Mouse (Mus musculus) A20 (cell line): Measurements from ENCODE around the gene Ccdc78.

ENCODE experiments used
- DNase-seq: peaks from one replicate; pipeline ENCODE4 v3.0.0-alpha.2; 2011; ENCODE audit warnings: low read depth, low spot score

The Ccdc78 gene

GRCm38 (mm10) chr17:25810890-25811289 is 24.5 kb downstream of the Ccdc78 start:
- DNase-seq = no peak

GRCm38 (mm10) chr17:25813471-25813870 is 27.1 kb downstream of the Ccdc78 start:
- no peak for DNase-seq

- DNase-seq = no peak
Measured at GRCm38 (mm10) chr17:25817662-25818061, 31.3 kb downstream of the Ccdc78 start.

- no peak for DNase-seq
Measured at GRCm38 (mm10) chr17:25818851-25819780, 32.7 kb downstream of the Ccdc78 start.

- peak; percentile 94 for DNase-seq
Measured at GRCm38 (mm10) chr17:25823452-25823851, 37.1 kb downstream of the Ccdc78 start, which contains the start of gene Wdr24. Gene Wdr24, plus strand, starts transcription at chr17:25823627.

- peak; percentile 83 for DNase-seq
Measured at GRCm38 (mm10) chr17:25824362-25825142, 38.2 kb downstream of the Ccdc78 start.

- no peak for DNase-seq
Measured at GRCm38 (mm10) chr17:25825311-25825710, 38.9 kb downstream of the Ccdc78 start.

- DNase-seq = no peak
Measured at GRCm38 (mm10) chr17:25825984-25826570, 39.7 kb downstream of the Ccdc78 start.

- DNase-seq = no peak
Measured at GRCm38 (mm10) chr17:25827011-25827410, 40.6 kb downstream of the Ccdc78 start.

GRCm38 (mm10) chr17:25827546-25828222 is 41.3 kb downstream of the Ccdc78 start:
- no peak for DNase-seq

- no peak for DNase-seq
Measured at GRCm38 (mm10) chr17:25828223-25828594, 41.8 kb downstream of the Ccdc78 start.

GRCm38 (mm10) chr17:25828712-25829557 is 42.6 kb downstream of the Ccdc78 start, which contains the start of gene Jmjd8:
Gene Jmjd8, plus strand, starts transcription at chr17:25828867.
- peak; percentile 87 for DNase-seq

GRCm38 (mm10) chr17:25829558-25830017 is 43.2 kb downstream of the Ccdc78 start:
- DNase-seq = no peak

GRCm38 (mm10) chr17:25830200-25830753 is 43.9 kb downstream of the Ccdc78 start:
- DNase-seq = no peak

GRCm38 (mm10) chr17:25830806-25831431 is 44.5 kb downstream of the Ccdc78 start:
- DNase-seq = no peak

- no peak for DNase-seq
Measured at GRCm38 (mm10) chr17:25831451-25832281, 45.3 kb downstream of the Ccdc78 start.

GRCm38 (mm10) chr17:25832436-25833290 is 46.3 kb downstream of the Ccdc78 start:
- peak; percentile 99 for DNase-seq

GRCm38 (mm10) chr17:25833291-25833663 is 46.9 kb downstream of the Ccdc78 start, which contains the start of gene Stub1:
Gene Stub1, minus strand, starts transcription at chr17:25833404.
- DNase-seq = peak; percentile 83
